Mouse (Mus musculus): ENCODE measurements around the gene Pdia4.
A peak's percentile ranks its signal among the peaks of the same experiment; 100 is the strongest.
"Not testable (repeated sequence)": the region's sequence is repeated elsewhere in the genome, so short reads cannot be mapped to it uniquely, and the experiment has no call there.

Pdia4 gene

DNA sequence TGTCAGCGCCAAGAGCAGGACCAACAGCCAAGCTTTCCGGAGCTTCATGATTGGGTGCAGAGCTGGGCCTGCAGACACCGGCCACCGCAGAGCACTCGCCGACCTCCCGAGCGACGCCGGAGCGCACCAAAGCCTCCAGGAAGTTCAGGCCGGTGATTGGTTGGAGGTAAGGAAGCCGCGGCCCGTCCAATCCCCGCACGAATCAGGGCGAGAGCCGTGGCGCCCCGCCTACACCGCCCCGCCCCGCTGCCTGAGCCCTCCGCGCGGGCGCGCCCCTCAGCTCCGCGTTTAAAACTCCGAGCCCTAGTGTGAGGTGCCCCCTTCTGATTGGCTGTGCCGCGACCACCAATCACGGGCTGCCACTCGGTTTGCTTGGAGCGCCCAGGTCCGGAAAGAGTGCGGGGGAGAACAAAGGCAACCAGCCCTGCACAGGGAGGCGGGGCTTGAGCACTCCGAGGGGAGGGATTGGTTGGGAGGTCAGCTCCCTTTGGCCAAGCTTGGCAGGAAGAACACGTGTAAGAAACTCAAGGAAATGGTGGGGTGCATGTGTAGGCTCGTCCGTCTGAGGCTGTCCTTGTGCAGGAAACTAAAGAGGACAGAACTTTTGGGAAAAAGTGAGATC lies at the start of gene Pdia4:
Pdia4 (minus strand) TSS at position 174 of the 622 bp plus-strand sequence.
- DNase-seq (ENCODE audit: low read depth, low spot score), result peak; percentile 97

GRCm38 (mm10) chr6:47857729-47858128 lies 44.5 kb upstream of the Pdia4 start:
- DNase-seq (ENCODE audit: low read depth, low spot score), result not testable (repeated sequence)

GRCm38 (mm10) chr6:47857241-47857640 lies 44.0 kb upstream of the Pdia4 start:
- DNase-seq (ENCODE audit: low read depth, low spot score), result no peak

DNA sequence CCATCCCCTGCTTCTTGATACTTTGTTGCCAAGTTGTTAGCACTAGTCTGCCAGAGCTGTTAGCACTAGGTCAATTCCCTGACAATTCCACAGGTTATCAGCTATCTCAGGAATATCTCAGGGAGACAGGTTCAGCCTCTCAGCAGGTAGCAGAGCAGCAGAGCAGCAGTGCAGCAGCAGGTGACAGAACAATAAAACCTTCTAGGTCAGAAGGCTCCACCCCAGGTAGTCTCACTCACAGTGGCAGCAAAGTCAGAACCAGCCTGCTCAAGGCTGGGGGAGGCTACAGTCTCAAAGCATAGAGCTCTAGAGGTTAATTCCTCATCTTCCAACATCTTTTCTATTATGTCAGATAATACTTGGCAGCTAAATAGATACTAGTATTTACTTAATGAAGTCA lies 32.5 kb upstream of the Pdia4 start:
- DNase-seq (ENCODE audit: low read depth, low spot score), result no peak

DNA sequence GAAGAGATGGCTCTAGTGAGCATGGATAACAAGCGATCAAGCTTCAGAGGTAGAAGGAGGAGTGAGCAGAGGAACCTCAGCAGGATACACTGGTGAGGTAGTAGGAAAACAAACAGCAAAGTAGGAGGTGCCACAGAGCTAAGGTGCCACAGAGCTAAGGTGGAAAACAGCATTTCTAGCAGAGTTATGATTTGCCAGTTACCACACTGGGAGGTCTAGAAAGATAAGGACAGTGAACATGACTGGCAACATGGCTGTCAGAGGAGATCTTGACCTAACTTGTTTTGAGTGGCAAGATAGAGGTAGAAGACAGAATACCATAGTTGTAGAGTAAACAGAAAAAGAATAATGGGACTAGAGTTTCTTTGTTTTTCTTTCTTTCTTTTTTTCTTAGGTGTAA lies 29.1 kb upstream of the Pdia4 start:
- DNase-seq (ENCODE audit: low read depth, low spot score), result no peak

GRCm38 (mm10) chr6:47841831-47842230 lies 28.6 kb upstream of the Pdia4 start:
- no peak for DNase-seq (ENCODE audit: low read depth, low spot score)

- no peak for DNase-seq (ENCODE audit: low read depth, low spot score)
Measured at GRCm38 (mm10) chr6:47841077-47841476, 27.8 kb upstream of the Pdia4 start.

DNA sequence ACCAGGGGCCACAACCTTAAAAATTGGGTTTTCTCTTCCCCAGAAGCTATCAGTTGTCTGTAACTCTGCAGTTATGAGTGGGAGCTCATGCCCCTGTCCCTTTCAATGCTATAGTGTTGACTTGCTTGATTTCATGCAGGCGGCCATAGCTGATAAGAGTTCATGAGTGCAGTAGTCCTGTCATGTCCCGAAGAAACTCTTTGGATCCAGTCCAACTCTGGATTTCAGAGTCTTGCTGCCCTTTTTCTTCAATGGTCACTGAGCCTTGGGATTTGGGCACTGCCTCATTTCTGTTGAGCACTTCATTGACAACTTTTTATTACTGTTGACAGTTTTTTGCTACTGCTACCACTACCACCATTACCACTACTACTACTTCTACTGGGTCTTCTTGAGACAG lies 24.4 kb upstream of the Pdia4 start:
- no peak for DNase-seq (ENCODE audit: low read depth, low spot score)

DNA sequence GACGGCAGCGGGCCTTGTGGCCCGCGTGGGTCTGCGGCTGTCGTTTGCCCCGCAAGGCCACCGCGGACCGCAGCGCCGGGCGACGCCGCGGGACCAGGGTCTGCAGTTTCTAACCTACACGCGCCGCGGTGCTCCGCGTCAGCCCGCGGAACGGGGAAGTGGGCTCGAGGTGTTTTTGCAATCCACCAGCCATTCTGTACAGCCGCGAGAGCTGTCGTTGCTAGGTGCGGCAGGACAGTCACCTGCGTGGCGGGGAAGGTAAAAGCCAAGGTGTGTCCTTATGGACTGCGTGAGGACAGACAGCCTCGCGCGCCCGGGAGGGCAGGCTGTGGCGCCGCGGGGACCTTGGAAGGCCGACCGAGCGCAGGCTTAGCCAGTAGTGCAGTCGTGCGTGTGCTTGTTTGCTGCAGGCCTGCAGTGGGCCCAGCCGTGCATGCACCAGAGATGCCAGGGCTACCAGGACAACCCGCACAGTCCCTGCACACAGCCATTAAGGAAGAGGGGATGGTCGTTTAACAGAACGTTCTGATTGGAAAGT lies 22.8 kb upstream of the Pdia4 start:
- no peak for DNase-seq (ENCODE audit: low read depth, low spot score)

- DNase-seq (ENCODE audit: low read depth, low spot score), result peak; percentile 86
Measured at GRCm38 (mm10) chr6:47835482-47835983, 22.3 kb upstream of the Pdia4 start, which contains the start of gene Zfp398. Gene Zfp398 (plus strand): TSS chr6:47835661.

GRCm38 (mm10) chr6:47832220-47832619 lies 19.0 kb upstream of the Pdia4 start:
- no peak for DNase-seq (ENCODE audit: low read depth, low spot score)

GRCm38 (mm10) chr6:47830104-47831078 lies 17.2 kb upstream of the Pdia4 start, which contains the start of gene Zfp786:
Gene Zfp786 (minus strand): TSS chr6:47830867.
- peak; percentile 75 for DNase-seq (ENCODE audit: low read depth, low spot score)

DNA sequence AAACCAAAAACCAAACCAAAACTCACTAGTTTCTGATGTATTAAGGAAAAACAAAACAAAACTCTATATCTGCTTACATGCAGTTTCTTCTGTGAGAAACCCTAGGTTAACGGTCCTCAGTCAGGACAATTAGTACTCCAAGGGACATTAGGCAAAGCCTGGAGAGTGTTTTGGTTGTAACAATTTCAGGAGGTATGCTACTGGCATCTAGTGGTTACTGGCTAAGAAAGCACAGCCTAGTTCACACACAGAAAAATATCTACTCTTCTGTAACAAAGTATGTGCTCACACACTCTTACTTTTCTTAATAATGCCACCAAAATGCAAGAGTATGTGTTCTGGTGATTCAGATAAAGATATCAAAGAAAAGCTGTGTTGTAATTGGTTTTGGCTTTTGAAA lies 15.7 kb upstream of the Pdia4 start:
- no peak for DNase-seq (ENCODE audit: low read depth, low spot score)

GRCm38 (mm10) chr6:47827462-47827861 lies 14.2 kb upstream of the Pdia4 start:
- DNase-seq (ENCODE audit: low read depth, low spot score), result no peak

- no peak for DNase-seq (ENCODE audit: low read depth, low spot score)
Measured at GRCm38 (mm10) chr6:47824241-47824640, 11.0 kb upstream of the Pdia4 start.

DNA sequence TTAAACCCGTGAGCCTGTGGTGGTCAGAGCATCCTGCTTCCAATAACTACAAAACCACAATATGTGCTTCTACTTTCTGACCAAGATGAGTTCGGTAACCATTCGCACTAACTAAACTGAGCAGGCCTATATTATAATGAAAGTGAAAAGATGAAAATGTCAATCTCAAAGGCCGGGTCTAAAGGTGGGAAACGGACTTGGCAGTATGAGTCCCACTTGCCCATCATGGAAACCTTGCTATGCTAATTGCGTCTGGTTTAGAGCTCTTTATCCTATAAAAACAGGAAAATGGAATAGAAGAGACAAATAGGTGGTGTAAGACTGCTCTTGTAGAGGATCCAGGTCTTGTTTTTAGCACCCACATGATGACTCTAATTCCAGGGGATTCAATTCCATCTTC lies 8.5 kb upstream of the Pdia4 start:
- DNase-seq (ENCODE audit: low read depth, low spot score), result no peak

- DNase-seq (ENCODE audit: low read depth, low spot score), result no peak
Measured at GRCm38 (mm10) chr6:47821236-47821635, 8.0 kb upstream of the Pdia4 start.

DNA sequence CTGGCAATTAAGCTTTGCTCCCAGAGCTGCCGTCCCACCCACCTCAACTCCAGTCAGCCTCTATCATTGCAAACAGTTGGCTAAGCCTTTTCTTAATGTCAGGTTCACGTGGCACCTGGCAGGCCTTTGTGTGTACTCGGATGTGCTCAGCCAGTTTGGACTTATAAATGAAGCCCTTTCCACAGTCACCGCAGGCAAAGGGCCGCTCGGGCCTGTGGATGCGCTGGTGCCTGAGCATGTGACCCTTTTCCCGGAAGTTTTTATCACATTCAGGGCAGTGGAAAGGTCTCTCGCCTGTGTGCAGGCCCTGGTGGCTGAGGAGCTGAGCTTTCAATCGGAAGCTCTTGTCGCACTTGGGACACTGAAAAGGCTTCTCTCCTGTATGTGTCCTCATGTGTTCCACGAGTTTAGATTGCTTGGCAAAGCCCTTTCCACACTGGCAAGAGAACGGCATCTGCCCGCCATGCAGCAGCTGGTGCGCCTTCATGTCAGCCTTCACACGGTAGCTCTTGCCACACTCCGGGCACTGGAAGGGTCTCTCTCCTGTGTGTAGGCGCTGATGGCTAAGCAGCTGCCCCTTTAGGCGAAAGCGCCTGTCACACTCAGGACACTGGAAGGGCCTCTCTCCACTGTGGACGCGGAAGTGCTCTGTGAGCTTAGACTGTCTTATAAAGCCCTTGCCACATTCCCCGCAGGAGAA lies 6.5 kb upstream of the Pdia4 start:
- no peak for DNase-seq (ENCODE audit: low read depth, low spot score)

DNA sequence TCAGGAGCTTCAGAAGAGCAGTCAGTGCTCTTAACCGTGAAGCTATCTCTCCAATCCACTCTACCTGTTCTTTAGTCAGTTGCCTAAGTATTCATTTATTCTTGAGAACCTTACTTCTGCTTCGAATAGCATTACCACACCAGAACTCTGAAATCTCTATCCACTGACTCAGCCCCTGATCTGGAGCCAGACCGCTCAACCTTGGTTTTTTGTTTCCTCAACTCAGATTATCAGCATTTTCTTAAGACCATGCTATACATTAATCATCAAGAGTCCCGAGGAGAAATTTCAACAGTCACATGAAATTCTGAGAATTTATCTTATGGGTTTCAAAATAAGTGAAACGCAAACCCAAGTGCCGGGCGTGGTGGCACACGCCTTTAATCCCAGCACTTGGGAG lies 5.5 kb upstream of the Pdia4 start:
- no peak for DNase-seq (ENCODE audit: low read depth, low spot score)

GRCm38 (mm10) chr6:47816151-47816550 lies 2.9 kb upstream of the Pdia4 start:
- DNase-seq (ENCODE audit: low read depth, low spot score), result no peak

- DNase-seq (ENCODE audit: low read depth, low spot score), result no peak
Measured at GRCm38 (mm10) chr6:47812271-47812915, 837 bp downstream of the Pdia4 start.
